Mouse (Mus musculus): Measurements from ENCODE around the gene Syne2.

The Syne2 gene

DNA sequence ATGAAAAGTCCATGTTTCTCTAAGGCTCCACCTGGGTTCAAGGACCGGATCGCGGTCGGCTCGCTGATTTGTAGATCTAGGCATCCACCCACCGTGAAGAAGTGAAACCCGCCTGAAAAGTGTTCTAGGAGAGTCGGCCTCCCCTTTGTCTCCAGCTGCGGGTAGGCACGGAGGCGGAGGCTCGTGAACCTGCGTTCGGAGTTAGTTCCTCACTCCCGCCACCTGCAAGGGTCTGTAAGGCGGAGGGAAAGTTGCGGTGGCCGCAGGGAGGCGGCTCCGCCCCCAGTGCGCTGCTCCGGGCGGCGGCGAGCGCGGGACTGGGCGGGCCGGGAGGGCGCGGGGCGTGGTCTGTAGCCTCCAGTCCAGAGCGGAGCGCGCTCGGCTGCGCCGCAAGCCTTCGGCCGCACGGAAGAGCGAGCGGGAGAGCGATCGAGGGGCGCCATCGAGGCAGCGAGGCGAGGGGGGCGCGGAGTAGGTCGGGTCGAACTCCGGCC, at the start of gene Syne2:
TSS of gene Syne2 (plus strand) at position 176 of the 494 bp plus-strand sequence.
- DNase-seq (ENCODE audit: low spot score in 2 of 2), result peak; percentile 44 to 46

DNA sequence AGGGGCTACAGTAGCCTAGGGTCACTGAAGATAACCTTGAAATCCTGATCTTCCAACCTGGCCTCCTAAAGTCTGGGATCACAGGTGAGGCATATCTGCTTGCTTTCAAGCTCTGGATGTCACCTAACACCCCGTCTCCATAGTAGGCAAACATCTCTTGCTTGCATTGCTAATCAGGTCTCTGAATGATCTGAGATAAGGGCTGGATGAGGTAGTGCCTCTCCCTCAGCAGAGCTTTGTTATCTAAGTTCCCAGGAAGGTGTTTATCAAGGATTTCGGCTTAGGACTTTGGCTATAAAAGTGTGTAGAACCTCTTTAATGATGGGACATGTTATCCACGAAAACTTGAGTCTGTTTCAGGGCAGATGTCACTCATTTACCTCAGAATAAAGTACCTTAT, 46.5 kb upstream of the Syne2 start:
- no peak for DNase-seq (ENCODE audit: low spot score in 2 of 2)

DNA sequence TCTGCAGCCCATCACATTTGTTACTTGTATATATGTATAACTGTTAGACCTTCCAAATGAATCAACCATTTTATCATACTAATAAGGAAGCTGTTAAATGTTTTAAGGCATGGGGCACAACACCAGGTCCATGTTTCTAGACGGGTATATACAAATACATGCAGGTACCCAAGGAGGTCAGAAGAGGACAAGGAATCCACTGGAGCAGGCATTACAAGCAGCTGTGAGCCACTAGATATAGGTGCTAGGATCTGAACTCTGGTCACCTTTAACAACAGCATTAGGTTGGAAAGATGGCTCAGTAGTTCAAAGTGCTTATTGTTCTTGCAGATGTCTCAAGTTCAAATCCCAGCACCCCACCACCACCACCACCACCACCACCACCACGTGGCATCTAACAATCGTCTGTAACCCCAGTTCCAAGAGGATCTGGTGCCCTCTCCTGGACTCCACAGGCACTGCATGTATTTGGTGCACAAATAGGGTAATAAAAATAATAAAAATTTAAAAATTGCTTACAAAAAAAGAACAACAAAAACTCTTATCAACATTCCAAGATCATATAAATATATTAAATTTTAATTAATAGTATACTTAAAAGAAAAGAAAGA, 45.4 kb upstream of the Syne2 start:
- DNase-seq (ENCODE audit: low spot score in 2 of 2), result peak; percentile 43 to 47

DNA sequence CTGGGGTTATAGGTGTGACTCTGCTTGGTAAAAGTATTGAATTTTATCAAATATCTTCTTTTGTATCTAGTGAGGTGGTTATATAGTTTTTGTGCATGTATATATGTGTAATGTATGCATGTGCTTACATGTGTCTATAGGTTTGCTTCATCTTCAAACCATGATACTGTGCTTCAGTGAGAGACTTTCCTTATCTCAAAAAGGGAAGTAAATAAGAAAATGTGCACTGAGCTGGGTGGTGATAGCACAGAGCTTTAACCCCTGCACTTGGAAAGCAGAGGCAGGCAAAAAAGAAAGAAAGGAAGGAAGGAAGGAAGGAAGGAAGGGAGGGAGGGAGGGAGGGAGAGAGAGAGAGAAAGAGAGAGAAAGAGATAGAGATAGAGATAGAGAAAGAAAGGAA, 36.5 kb upstream of the Syne2 start:
- DNase-seq (ENCODE audit: low spot score in 2 of 2), result no peak

DNA sequence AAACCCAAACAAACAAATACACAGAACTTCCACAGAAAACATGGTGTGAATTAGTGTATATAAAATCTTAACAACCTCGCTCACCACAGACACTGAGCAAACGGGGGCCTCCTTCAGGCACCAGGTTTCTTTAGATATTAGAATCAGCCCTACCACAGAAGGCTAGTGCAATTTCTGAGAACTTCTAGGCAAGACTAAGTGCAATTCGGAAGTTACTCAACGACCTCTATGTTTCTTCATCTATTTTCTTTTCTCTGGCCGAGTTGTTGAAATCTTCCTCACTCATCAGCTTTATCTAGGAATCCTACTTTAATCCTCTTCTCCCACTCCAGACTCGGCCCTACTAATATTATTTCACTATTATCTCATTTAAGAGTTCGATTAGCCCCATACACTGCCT, 35.9 kb upstream of the Syne2 start:
- DNase-seq (ENCODE audit: low spot score in 2 of 2), result no peak

DNA sequence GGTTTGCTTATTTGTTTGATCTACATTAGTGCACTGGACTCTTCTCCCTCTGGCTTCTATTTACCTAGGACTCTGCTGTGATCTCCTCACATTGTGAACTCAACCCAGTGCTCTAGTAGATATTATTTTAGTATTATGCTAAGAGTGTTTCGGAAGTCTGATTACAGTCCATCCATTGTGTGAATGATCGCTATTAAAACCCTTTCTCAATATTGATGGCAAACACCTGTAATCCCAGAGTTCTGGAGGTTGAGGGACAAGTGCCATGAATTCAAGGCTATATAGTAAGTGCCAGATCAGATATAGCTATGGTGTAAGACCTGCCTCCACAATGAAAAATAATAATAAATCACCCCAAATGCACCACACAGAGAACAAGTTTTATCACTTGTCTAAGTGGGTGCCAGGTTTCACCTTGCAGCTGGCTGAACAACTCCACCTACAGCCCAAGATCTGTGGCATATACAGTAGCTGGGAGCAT, 33.6 kb upstream of the Syne2 start:
- no peak for DNase-seq (ENCODE audit: low spot score in 2 of 2)

DNA sequence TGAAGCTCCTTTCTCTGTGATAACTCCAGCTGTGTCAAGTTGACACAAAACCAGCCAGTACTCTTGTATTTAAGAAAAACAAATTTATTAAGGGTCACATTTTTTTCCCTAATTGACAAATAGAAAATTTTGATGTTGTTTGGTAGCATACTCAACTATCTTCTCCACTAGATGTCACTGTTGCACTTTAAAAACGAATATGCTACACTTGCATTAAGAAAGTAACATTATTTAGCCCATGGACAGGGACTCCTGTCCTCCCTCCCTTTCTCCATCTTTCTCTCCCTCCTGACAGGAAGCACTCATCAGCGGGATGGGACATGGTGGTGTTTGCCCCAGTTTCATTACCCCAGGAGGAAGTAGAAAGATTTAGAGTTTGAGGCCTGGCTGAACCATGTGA, 31.3 kb upstream of the Syne2 start:
- peak in 1 of 2 experiments; percentile 3 for DNase-seq (ENCODE audit: low spot score in 2 of 2)

DNA sequence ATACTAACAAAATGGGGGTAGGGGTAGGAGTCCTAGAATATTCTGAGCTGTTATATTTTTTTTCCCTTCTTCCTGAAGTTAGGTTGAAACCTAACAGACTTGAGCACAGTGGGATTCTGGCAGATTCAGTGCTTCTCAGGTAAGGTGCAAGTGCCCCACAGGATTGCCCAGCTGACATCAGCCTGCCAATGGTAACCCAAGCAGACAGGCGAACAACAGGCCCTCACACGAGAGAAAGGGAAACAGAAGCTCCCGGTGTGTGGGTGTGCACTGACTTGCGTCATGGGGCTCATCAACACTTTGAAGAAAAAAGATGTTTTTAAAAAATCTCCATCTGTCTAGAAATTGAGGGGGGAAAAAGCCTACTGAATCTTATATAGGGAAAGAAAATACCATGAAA, 28.5 kb upstream of the Syne2 start:
- DNase-seq (ENCODE audit: low spot score in 2 of 2), result peak; percentile 63 to 73

DNA sequence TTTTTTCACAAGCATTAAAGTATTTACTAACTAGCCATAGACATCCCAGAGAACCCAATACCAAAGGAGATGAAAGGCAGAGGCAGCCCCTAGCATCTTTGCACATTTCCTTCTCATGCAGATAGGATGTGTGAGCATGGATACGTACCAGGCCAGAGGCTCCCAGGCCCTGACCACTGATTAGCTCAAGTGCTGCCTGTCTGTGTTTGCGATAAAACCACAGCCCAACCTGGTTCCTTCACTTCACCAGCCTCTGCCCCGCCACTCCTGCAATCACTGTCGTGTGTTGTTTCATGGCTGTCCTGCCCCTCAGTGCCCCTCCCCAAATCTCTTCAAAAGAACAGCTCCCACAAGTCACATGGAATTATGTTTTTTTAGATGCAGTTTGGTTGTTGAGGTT, 23.4 kb upstream of the Syne2 start:
- no peak for DNase-seq (ENCODE audit: low spot score in 2 of 2)

DNA sequence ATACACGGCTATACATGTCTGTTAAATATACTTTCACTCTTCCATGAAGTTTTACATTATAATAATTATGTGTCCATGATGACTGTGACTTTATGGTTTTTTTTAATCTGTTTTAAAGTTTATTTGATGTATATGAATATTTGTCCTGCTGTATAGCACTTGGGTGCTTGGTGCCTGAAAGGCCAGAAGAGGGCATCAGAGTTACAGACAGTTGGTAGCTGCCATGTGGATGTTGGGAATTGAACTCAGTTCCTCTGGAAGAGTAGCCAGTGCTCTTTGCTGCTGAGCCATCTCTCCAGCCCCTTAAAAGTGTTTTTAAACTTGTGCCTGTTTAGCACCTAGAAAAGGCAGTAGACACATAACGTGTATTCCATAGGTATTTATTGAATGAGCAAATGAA, 21.4 kb upstream of the Syne2 start:
- DNase-seq (ENCODE audit: low spot score in 2 of 2), result peak in 1 of 2 experiments; percentile 11

DNA sequence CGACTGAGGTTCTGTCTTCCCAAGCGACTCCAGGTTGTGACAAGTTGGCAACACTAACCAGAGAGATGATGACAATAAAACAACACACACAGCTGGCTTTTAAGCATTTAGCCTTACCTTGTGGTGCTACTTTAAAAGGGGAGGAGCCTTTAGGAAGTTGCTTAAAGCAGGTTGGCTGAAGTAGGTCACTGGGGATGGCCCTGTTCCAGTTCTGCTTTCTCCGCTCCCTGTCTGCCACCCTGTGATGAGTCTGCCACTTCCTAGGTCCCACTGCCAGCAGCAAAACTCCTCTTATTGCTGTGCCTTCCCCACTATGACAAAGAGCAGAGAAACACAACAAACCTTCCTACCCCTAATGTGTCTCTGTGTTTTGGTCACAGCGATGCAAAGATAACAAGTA, 11.7 kb upstream of the Syne2 start:
- DNase-seq (ENCODE audit: low spot score in 2 of 2), result no peak

DNA sequence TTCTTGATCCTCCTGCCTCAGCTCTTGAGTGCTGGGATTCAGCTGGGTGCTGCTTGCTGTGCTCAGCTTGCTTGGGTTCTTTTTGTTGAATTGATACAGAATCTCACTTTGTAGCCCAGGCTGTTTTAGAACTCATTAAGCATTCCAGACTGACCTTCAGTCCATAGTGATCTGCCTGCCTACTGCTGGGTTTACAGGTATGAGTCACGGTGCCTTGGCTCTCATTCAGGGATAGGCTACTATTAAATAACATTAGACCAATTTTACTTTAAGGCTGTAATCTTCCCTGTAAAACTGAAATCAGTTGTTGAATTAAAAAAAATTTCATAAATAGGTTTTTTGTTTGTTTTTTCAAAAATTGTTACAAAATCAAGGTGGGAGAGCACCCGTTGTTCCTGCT, 4.2 kb upstream of the Syne2 start:
- DNase-seq (ENCODE audit: low spot score in 2 of 2), result no peak

DNA sequence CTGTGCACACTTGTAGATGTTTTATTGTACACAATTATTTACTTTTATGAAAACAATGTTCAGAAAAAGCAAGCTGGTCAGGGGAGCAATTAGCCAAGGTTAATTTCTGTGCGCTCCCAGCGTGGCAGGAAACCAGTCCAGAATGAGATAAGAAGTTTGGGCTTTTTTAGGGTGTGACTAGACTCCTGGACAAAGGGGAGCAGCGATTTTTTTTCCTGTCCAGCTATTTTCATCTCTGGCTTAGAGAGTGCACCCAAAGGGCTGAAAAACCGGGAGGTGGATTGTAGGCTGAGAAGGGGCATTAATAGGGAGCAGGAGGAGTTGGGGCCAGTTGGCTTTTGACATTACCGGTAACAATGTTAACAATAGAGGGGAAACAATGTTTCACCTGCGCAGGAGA, 3.4 kb upstream of the Syne2 start:
- DNase-seq (ENCODE audit: low spot score in 2 of 2), result no peak

DNA sequence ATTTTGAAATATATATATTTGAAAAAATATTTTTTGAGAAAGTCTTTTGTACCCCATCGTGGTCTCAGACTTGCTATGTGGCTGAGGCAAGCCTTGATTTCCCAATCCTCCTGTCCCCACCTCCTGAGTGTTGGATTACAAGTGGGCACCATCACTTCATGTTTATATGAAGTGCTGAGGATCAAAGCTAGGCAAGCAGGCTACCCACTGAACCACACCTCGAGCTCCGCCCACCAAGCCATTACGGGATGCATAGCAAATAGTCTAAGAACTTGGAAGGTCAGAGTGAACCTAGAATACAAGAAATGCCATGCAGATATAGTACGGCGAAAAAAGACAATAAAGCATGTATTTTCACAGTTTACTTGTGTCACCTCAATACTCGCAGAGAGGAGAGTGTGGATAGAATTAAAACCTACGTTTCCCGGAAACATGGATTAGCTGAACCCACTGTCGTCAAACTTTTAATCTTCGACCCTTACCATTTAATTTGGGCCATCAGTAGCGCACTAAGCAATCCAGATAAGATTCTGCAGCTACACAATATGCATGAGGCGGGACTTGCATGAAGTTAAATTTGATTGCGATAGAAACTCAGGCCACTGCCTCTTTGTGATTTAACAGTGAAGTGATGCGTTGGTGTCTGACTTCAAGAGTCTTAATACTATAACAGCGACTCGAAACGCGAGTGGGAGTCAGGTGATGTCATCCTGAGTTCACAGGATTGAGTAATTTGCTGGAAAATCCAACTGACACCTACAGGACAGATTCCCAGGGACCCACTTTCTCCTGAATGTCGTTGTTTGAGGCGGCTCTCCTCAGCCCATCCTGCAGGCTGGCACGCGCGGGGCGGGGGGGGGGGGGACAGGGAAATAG, 715 bp upstream of the Syne2 start:
- DNase-seq (ENCODE audit: low spot score in 2 of 2), result peak; percentile 47 to 57

DNA sequence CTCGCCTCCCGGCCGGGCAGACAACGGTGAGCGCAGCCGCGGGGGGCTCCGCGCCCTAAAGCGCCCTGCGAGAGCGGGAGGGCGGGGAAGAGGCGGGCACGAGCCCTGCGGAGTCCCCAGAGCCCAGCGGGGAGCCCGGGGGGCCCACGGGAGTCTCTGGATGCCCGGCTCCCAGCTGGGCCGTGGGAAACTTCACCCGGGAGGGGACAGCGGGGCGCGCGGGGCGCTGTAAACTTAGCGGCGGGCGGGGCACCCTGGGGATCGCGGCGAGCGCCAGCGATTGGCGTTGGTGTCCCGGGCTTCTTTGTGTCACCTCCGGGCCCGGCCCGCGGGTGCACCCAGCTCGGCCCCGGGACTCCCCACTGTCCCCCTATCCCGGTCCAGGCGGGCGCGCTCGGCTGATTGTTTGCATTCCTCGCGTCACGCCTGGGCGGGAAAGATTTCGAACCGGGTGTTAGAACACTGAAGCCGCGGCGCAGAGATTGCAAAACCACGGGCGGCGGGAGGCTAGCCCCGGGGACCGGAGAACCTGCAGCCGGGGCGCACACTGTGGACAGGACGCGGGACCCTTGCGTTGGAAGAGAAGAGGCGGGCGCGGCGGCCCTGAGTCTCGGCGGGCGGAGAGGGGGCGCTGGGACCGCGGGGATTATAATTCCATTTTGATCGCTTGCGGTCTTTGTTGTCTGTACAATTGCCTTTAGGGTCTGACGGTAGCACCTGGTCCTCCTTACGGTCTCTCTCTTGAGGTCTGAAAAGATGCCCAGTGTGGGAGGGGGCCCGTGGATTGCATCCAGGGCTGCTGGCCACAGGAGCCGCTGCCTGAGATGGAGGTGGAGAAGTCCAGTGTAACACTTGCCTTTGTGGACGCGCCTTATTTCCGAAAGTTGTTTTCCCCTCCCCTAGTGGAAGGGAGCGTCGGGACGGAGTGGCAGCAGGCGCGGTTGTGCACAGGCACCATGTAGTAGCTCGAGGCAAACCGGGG, 810 bp downstream of the Syne2 start:
- peak; percentile 31 to 49 for DNase-seq (ENCODE audit: low spot score in 2 of 2)

DNA sequence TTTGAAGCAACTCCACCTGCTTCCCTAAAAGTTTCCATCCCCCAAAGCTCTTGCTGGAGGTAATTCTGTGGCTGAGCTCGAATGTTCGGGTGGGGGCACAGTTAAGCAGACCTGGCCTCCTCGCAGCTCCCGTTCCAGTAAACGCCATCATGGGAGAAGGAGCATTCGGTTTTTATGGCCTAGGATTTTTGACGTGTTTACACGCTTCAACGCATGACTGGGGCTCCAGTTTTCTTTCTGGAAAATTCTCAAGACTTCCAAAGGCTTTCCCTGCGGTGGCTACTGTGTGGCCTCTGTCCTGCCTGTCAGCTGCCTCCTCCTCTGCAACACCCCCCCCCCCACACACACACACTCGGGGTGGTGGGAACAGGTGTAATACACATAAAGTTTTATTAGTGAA, 1.5 kb downstream of the Syne2 start:
- DNase-seq (ENCODE audit: low spot score in 2 of 2), result no peak

DNA sequence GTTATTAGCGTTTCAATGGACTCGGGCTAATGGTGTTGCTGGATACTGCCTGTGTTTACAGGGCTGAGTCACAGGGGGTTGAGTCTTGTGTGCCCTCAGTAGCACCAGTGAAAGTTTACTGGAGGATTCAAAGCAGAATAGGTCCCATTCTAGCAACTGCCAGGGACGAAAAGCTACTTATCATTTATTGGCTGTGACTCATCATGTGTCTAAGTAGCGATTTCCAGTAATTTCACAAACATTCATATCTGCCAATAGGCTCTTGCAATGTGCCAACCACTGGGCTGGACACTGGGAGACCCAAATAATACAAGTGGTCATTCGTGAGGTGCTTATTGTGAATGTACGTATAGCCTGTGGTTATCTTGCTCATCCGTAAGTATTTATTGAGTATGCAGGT, 2.3 kb downstream of the Syne2 start:
- no peak for DNase-seq (ENCODE audit: low spot score in 2 of 2)

DNA sequence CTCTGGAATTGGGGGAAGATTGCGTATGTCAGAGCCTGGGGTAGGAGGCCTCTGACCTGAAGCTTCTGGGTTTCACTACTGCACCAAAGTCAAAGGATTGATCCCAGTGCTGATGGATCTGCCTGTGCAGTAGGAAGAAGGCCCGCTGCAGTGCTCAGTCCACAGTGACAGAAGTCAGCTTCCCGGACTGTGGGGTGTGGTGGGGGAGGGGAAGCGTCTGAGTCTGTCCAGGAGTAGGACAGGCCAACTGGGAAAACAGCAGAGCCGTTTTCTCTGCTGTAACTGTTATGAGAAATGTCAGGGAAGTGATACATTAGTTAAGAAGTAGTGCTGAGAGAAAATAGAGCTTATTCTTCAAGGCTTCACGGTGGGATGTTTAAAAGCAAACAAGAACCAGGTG, 4.2 kb downstream of the Syne2 start:
- DNase-seq (ENCODE audit: low spot score in 2 of 2), result no peak

DNA sequence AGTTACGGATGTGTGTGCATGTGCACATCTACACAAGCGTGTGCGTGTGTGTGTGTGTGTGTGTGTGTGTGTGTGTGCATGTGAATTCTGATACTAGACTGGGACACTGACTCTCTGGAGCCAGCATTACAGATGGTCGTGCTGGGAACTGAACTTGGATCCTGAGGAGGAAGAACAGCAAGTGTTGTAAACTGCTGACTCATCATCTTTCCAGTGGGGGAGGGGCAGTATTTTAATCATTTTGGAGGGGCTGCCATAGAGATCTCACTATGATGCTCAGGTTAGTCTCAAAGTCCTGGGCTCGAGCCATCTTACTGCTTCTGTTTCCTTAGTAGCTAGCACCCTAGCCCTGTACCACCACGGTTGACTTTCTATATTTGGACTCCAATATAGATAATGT, 5.5 kb downstream of the Syne2 start:
- DNase-seq (ENCODE audit: low spot score in 2 of 2), result no peak

DNA sequence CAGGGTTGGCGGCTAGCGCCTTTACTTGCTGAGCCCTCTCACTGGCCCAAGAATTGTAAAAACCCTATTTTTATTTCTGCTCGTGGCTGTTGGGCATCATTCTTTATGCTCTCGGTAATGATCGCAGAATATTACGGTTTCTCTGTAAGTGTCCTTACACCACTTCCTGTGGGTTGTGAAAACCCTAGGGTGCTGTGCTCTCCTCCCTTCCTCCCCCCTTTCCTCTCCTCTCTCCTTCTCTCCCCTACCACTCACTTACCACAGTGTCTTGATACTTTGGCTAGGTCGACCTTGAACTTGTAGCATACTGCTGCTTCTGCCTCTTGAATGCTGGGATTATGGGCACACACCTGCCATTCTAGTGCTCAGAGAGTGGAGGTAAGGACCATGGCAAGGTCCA, 7.5 kb downstream of the Syne2 start:
- DNase-seq (ENCODE audit: low spot score in 2 of 2), result no peak

DNA sequence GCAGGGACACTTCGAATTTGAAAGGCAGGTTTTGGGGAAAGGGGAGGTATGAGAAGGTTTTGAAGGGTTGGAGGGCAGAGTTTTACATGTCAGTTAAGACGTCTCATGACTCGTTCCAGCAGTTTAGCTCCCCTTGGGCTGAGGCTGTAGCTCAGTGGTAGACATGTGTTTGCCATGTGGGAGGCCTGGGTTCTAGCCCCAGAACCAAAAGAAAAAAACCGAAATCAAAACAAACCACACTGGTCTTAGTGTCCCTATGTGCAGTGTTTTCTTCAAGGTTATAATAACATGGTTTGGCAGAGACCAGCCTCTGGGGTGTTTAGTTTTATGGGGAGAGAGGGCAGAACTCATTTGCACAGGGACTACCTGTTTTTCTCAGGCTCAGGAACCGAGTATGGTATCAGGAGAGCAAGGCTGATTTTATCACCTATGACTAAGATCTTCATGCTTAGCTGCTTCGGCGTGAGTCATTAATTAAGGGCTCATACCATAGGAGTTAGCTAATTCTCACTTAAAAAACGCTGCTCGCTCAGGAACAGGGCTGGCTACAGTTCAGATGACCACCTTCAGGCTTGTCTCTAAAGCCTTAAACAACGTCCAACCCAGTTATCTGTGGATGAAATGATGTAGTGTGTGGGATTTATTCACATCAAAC, 8.9 kb downstream of the Syne2 start:
- no peak for DNase-seq (ENCODE audit: low spot score in 2 of 2)
